Mouse (Mus musculus): ENCODE results near the gene Ppp6c. TPM values are rescaled to one million over a fixed set of nuclear protein-coding genes. Genes with fewer than 3 reads are reported as not detected.
"Not testable (repeated sequence)": the region's sequence is repeated elsewhere in the genome, so short reads cannot be mapped to it uniquely, and the experiment has no call there.

The Ppp6c gene
- polyA plus RNA-seq (2014; fragmentation: Nextera tagmentation; extraction: Ambion mirVana): 88.1 and 91.2 TPM in 2 replicates

DNA sequence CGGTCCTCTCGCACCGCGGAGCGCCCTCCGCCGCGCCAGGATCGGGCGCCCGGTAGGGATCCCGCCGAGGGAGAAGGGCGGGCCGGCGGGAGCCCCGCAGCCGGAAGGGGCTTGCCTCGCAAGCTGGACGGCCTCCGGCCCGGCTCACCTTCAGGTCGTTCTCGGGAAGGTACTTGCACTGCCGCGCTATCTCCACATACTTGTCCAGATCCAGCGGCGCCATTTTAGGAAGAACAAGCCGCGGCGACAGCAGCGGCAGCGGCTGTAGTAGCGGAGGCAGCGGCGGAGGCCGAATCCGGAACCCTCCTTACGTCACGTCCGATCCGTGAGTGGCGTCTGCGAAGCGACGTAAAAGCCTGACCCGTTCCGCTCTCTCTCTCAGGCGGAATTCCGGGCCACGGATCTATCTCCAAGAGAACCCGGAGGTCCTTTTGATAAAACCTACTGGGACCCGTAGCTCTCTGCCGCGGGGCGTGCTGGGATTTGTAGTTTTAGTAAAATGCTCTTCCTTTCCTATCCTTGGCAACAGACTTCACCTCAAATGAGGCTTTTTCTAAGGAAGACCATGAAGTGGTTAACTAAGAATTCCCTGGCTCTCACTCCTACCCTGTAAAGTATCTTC is at the start of gene Ppp6c:
Ppp6c (minus strand) TSS at position 433 of the 622 bp plus-strand sequence.
- H3K4me2 ChIP-seq (ENCODE audit: low read depth, low read length, severe bottlenecking): peak within 1 kb of the TSS; percentile 58
- H3K36me3 ChIP-seq (ENCODE audit: control insufficient read depth, insufficient read depth, low read length): no peaks in the 10 kb centered on the region
- H3K4me1 ChIP-seq (replicated peaks; ENCODE audit: control insufficient read depth, insufficient read depth, low read length): peaks cover 4% of the 10 kb centered on the region
- H3K9ac ChIP-seq (ENCODE audit: low read length): peak within 1 kb of the TSS; percentile 84
- H3K27ac ChIP-seq (ENCODE audit: low read depth, low read length): peak within 1 kb of the TSS; percentile 89
- under 1% methylated on average over 50 of the region's 56 CpGs for WGBS
- DNase-seq (ENCODE audit: low spot score): peak; percentile 95
- H3K9me3 ChIP-seq (ENCODE audit: control insufficient read depth, low read length): no peaks in the 10 kb centered on the region
- peak; percentile 97 for ATAC-seq (replicated peaks; ENCODE audit: low FRiP score)
- H3K4me3 ChIP-seq (ENCODE audit: low read depth, low read length): peak within 1 kb of the TSS; percentile 69
- no peaks in the 10 kb centered on the region for H3K27me3 ChIP-seq (ENCODE audit: control insufficient read depth, insufficient read depth, low read length)

DNA sequence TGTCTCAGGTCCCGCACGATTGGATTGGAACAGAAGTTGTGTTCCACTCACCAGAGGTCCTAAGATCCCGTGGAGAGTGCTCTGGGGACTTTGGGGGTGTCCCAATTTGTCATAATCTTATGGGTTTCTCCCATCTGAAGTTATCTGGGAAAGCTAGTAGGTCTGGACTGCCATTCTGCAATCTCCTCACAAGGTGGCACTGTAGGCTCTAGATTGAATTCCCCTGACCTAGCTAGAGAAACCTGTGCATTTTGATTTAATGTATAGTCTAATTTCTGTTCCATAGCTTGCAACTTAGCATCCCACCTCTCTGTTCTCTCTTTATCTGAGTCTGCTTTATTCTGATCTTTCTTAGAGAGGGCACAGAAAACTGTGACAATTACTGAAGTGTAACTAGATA is 42.1 kb upstream of the Ppp6c start:
- Histone ChIP-seq H3K36me3 (ENCODE audit: control insufficient read depth, insufficient read depth, low read length) (no peaks in the 10 kb centered on the region), H3K4me1 (replicated peaks; ENCODE audit: control insufficient read depth, insufficient read depth, low read length) (no peaks in the 10 kb centered on the region), H3K27me3 (ENCODE audit: control insufficient read depth, insufficient read depth, low read length) (no peaks in the 10 kb centered on the region), H3K9me3 (ENCODE audit: control insufficient read depth, low read length) (no peaks in the 10 kb centered on the region), H3K9ac (ENCODE audit: low read length) (no peak overlapping the region), H3K4me2 (ENCODE audit: low read depth, low read length, severe bottlenecking) (no peak overlapping the region), H3K27ac (ENCODE audit: low read depth, low read length) (no peak overlapping the region), H3K4me3 (ENCODE audit: low read depth, low read length) (no peak overlapping the region)
- ATAC-seq (replicated peaks; ENCODE audit: low FRiP score): no peak
- 58% methylated on average over 3 of the region's 3 CpGs for WGBS
- no peak for DNase-seq (ENCODE audit: low spot score)

DNA sequence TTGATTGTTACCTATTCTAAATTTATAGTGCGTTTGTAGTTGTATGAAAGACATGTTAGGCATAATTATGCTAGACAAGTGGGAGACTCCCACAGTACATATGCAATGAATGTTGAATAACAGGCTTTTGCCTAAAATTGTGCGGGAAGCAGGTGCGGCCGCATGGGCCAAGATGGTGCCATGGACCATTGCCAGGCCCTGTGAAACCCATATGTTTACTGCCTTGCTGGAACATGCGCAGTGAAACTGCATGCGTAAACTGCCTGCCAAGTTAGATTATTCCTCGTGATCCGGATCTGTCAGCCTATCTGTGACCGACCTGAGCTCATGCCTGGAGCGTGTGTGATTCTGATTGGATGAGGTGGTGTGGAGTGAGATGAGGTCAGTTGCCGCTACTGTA is 26.0 kb upstream of the Ppp6c start:
- ATAC-seq (replicated peaks; ENCODE audit: low FRiP score); H3K9me3 ChIP-seq (ENCODE audit: control insufficient read depth, low read length); H3K27me3 ChIP-seq (ENCODE audit: control insufficient read depth, insufficient read depth, low read length); H3K4me2 ChIP-seq (ENCODE audit: low read depth, low read length, severe bottlenecking); H3K9ac ChIP-seq (ENCODE audit: low read length); H3K36me3 ChIP-seq (ENCODE audit: control insufficient read depth, insufficient read depth, low read length); DNase-seq (ENCODE audit: low spot score); H3K4me3 ChIP-seq (ENCODE audit: low read depth, low read length); H3K4me1 ChIP-seq (replicated peaks; ENCODE audit: control insufficient read depth, insufficient read depth, low read length); H3K27ac ChIP-seq (ENCODE audit: low read depth, low read length): not testable (repeated sequence)
- WGBS: 98% methylated on average over 10 of the region's 11 CpGs

DNA sequence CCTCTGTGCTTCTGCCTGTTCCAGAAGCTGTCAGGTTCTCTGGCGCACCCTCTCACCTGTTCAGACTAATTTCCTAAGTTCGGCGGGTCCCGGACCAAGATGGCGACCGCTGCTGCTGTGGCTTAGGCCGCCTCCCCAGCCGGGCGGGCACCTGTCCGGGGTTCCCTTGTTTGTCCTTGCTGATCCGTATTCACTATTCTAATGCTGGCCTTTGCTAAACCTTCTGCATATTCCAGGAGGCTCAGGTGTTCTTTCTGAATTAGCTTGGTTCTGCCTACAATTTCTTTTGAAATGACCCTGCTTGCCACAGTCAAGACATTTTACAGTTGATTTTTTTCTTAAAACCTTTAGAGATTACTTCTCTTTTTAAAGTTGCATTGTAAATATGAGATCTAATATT is 20.6 kb upstream of the Ppp6c start:
- not testable (repeated sequence) for H3K9ac ChIP-seq (ENCODE audit: low read length); H3K27ac ChIP-seq (ENCODE audit: low read depth, low read length); H3K4me3 ChIP-seq (ENCODE audit: low read depth, low read length); H3K27me3 ChIP-seq (ENCODE audit: control insufficient read depth, insufficient read depth, low read length); DNase-seq (ENCODE audit: low spot score); H3K4me2 ChIP-seq (ENCODE audit: low read depth, low read length, severe bottlenecking); H3K4me1 ChIP-seq (replicated peaks; ENCODE audit: control insufficient read depth, insufficient read depth, low read length); H3K9me3 ChIP-seq (ENCODE audit: control insufficient read depth, low read length); ATAC-seq (replicated peaks; ENCODE audit: low FRiP score); H3K36me3 ChIP-seq (ENCODE audit: control insufficient read depth, insufficient read depth, low read length)
- 90% methylated on average over 5 of the region's 11 CpGs for WGBS

DNA sequence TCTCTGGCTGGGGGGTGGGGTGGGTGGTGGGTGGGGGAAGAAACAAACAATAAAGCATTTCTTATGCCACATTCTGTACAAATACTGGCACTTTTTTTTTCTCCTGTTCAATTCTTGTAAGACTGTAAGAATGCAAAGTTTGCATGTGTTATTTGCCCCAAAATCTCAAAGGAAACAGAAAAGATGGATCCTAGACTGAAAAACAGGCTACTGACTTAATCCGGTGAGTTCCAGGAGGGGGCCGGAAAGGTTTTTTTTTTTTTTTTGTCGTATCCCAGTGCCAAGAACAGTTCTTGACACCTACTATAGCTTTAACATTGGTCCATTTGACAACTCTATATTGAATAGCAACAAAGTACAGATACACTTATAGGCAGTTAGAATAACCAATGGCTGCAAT is 480 bp upstream of the Ppp6c start:
- H3K4me3 ChIP-seq (ENCODE audit: low read depth, low read length): peak overlapping the region; percentile 69
- no peaks in the 10 kb centered on the region for H3K36me3 ChIP-seq (ENCODE audit: control insufficient read depth, insufficient read depth, low read length)
- peak; percentile 3; the same call in 1 of the 2 replicates for ATAC-seq (replicated peaks; ENCODE audit: low FRiP score)
- H3K4me2 ChIP-seq (ENCODE audit: low read depth, low read length, severe bottlenecking): peak overlapping the region; percentile 53
- H3K9me3 ChIP-seq (ENCODE audit: control insufficient read depth, low read length): no peaks in the 10 kb centered on the region
- peak overlapping the region; percentile 84; the same call in 1 of the 2 replicates for H3K9ac ChIP-seq (ENCODE audit: low read length)
- H3K4me1 ChIP-seq (replicated peaks; ENCODE audit: control insufficient read depth, insufficient read depth, low read length): peaks cover 4% of the 10 kb centered on the region
- WGBS: 17% methylated on average over 3 of the region's 3 CpGs
- no peak overlapping the region for H3K27ac ChIP-seq (ENCODE audit: low read depth, low read length)
- no peaks in the 10 kb centered on the region for H3K27me3 ChIP-seq (ENCODE audit: control insufficient read depth, insufficient read depth, low read length)
- no peak for DNase-seq (ENCODE audit: low spot score)

DNA sequence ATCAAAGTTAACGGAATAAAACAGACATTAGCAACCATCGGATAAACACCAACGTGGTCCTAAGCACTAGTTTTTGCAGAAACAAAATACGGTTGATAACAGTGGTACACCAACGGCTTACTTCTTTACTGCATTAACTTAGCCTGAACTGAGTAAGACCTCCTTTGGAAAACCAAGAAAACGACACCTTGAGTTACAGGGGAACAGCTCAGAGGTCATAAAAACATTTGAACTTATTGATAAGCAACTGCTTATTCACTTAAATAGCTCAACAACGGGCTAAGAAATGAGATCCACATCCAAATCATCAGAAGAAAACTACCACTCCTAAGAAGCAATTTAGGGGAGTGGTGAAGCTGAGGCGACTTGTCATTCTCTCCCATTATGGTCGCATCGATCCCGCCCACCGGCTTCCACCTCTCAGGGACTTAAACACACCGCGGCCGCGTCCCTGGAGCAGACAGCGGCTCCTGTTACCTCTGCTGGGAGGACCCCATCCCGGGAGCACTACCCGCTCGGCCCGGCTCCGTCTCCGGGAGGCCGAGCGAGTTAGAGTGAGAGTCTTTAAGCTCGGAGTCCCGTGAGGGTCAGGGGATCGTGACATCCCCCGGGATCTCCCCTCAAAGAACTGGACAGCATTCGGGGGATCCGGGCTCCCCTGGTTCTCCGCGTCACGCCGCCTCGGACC is 776 bp downstream of the Ppp6c start:
- not testable (repeated sequence) for H3K27me3 ChIP-seq (ENCODE audit: control insufficient read depth, insufficient read depth, low read length); H3K36me3 ChIP-seq (ENCODE audit: control insufficient read depth, insufficient read depth, low read length); DNase-seq (ENCODE audit: low spot score); H3K4me1 ChIP-seq (replicated peaks; ENCODE audit: control insufficient read depth, insufficient read depth, low read length); H3K9me3 ChIP-seq (ENCODE audit: control insufficient read depth, low read length)
- Histone ChIP-seq H3K4me2 (ENCODE audit: low read depth, low read length, severe bottlenecking) (peak overlapping the region; percentile 58), H3K9ac (ENCODE audit: low read length) (peak overlapping the region; percentile 84), H3K4me3 (ENCODE audit: low read depth, low read length) (peak overlapping the region; percentile 69), H3K27ac (ENCODE audit: low read depth, low read length) (peak overlapping the region; percentile 89)
- peak; percentile 60 for ATAC-seq (replicated peaks; ENCODE audit: low FRiP score)
- 7% methylated on average over 20 of the region's 36 CpGs for WGBS

DNA sequence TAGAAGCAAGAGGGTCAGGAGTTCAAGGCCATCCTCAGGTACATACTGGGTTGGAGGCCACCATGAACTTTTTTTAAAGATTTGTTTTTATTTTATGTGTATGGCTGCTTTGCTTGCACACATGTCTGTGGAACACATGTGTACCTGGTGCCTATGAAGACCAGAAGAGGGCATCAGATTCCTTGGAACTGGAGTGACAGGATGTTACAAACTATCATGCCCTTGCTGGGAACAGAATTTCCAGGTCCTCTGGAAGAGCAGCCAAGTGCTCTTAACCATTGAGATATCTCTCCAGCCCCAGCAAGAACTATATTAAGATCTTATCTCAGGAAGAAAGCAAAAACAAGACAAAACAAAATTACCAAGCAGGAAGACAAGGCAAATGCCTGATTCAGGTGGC is 1.6 kb downstream of the Ppp6c start:
- no peak overlapping the region for H3K27ac ChIP-seq (ENCODE audit: low read depth, low read length)
- no peaks in the 10 kb centered on the region for H3K36me3 ChIP-seq (ENCODE audit: control insufficient read depth, insufficient read depth, low read length)
- H3K4me1 ChIP-seq (replicated peaks; ENCODE audit: control insufficient read depth, insufficient read depth, low read length): peaks cover 4% of the 10 kb centered on the region
- H3K9ac ChIP-seq (ENCODE audit: low read length): no peak overlapping the region
- DNase-seq (ENCODE audit: low spot score) (no peak), ATAC-seq (replicated peaks; ENCODE audit: low FRiP score) (no peak)
- H3K27me3 ChIP-seq (ENCODE audit: control insufficient read depth, insufficient read depth, low read length): no peaks in the 10 kb centered on the region
- no peaks in the 10 kb centered on the region for H3K9me3 ChIP-seq (ENCODE audit: control insufficient read depth, low read length)
- peak overlapping the region; percentile 22; the same call in 1 of the 2 replicates for H3K4me2 ChIP-seq (ENCODE audit: low read depth, low read length, severe bottlenecking)
- no peak overlapping the region; the same call in 1 of the 2 replicates for H3K4me3 ChIP-seq (ENCODE audit: low read depth, low read length)

DNA sequence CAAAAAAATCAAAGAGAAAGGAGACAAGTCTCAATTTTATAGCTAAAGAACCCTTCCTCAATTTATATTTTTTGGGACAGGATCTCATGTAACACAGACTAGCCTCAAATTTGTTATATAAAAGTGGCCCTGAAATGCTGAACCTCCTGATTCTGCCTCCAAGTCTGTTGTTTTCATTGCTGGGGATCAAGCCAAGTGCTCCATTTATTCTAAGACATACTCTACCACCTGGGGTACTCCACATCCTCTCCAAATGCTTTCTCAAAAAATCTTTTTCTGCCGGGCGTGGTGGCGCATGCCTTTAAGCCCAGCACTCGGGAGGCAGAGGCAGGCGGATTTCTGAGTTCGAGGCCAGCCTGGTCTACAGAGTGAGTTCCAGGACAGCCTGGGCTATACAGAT is 6.2 kb downstream of the Ppp6c start:
- 91% methylated on average over 6 of the region's 6 CpGs for WGBS
- Histone ChIP-seq H3K27ac (ENCODE audit: low read depth, low read length) (no peak overlapping the region), H3K4me3 (ENCODE audit: low read depth, low read length) (no peak overlapping the region), H3K36me3 (ENCODE audit: control insufficient read depth, insufficient read depth, low read length) (no peaks in the 10 kb centered on the region), H3K27me3 (ENCODE audit: control insufficient read depth, insufficient read depth, low read length) (no peaks in the 10 kb centered on the region), H3K9ac (ENCODE audit: low read length) (no peak overlapping the region), H3K9me3 (ENCODE audit: control insufficient read depth, low read length) (no peaks in the 10 kb centered on the region), H3K4me1 (replicated peaks; ENCODE audit: control insufficient read depth, insufficient read depth, low read length) (peaks cover 4% of the 10 kb centered on the region), H3K4me2 (ENCODE audit: low read depth, low read length, severe bottlenecking) (no peak overlapping the region)
- ATAC-seq (replicated peaks; ENCODE audit: low FRiP score) (no peak), DNase-seq (ENCODE audit: low spot score) (no peak)

DNA sequence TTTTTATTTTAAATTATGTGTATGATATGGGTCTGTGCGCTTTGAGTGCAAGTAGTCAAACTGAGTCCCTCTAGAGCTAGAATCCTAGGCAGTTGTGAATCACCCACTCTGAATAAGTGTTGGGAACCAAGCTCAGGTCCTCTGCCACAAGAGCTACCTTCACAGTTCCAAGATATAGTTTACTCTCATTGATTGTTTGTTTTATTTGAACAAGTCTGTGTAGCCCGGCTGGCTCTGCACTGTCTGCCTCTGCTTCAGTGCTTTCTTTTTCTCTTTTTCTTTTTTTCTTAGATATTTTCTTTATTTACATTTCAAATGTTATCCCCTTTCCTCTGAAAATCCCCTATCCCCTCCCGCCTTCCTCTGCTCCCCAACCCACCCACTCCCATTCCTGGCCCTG is 7.2 kb downstream of the Ppp6c start:
- Histone ChIP-seq H3K27ac (ENCODE audit: low read depth, low read length) (no peak overlapping the region), H3K4me1 (replicated peaks; ENCODE audit: control insufficient read depth, insufficient read depth, low read length) (no peaks in the 10 kb centered on the region), H3K9me3 (ENCODE audit: control insufficient read depth, low read length) (no peaks in the 10 kb centered on the region), H3K27me3 (ENCODE audit: control insufficient read depth, insufficient read depth, low read length) (no peaks in the 10 kb centered on the region), H3K9ac (ENCODE audit: low read length) (no peak overlapping the region), H3K4me2 (ENCODE audit: low read depth, low read length, severe bottlenecking) (no peak overlapping the region), H3K4me3 (ENCODE audit: low read depth, low read length) (no peak overlapping the region), H3K36me3 (ENCODE audit: control insufficient read depth, insufficient read depth, low read length) (no peaks in the 10 kb centered on the region)
- no peak for DNase-seq (ENCODE audit: low spot score)
- ATAC-seq (replicated peaks; ENCODE audit: low FRiP score): no peak
- 89% methylated on average over 3 of the region's 3 CpGs for WGBS
